Mouse (Mus musculus) lung, adult 2 months (tissue): ENCODE data around the gene Grxcr1.

Source experiments
- CTCF ChIP-seq: fragments of 200-500 bp; IDR thresholded peaks from 2 replicates; pipeline ENCODE4 v1.5.1; 2011; ENCODE audit warnings: mild to moderate bottlenecking, low read length, control low read depth; ENCODE audit not compliant: insufficient read depth
- POLR2A ChIP-seq: fragments of 200-500 bp; IDR thresholded peaks from 2 replicates; pipeline ENCODE4 v1.6.1; 2011; ENCODE audit warnings: low read depth, mild to moderate bottlenecking, control low read depth, low read length, borderline replicate concordance; ENCODE audit errors: extremely low read depth

- TF ChIP-seq CTCF (no peak), POLR2A (no peak)
Observed at GRCm38 (mm10) chr5:68057574-68057973, 25.9 kb downstream of the Grxcr1 start.
